Mouse (Mus musculus): ENCODE data around the gene Olfr875.

DNA sequence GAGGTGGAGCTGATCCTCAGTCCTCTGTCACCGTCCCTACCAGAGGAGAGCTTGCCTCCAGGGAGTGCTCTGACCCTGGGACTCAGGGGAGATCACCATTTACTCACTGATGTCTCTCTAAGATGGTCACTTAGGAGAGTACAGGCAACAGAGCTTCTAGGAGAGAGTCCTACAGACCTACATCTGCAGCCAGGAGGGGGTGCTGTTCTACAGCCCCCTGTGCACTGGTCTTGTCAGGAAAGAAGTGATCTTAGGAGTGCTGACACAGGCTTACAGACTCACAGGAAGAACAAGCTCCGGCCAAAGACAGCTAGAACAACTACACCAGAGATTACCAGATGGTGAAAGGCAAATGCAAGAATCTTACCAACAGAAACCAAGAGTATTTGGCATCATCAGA, 9.1 kb upstream of the Olfr875 start:
- no peak for TF ChIP-seq POLR2A (IDR thresholded peaks at IDR 0.05; ENCODE audit: insufficient read length, low read depth)
- no peak for TF ChIP-seq E2F4 (IDR thresholded peaks at IDR 0.05; ENCODE audit: insufficient read depth)
- no peak for TF ChIP-seq USF1 (IDR thresholded peaks at IDR 0.05; ENCODE audit: low read depth)
- TF ChIP-seq MYOD1 (IDR thresholded peaks at IDR 0.05; ENCODE audit: control insufficient read depth in 1 of 3, insufficient read length in 2 of 3, low read depth in 2 of 3): no peak
- TF ChIP-seq MAX (IDR thresholded peaks at IDR 0.05; ENCODE audit: low read depth): no peak
- TF ChIP-seq REST (IDR thresholded peaks at IDR 0.05; ENCODE audit: insufficient read depth, insufficient read length): no peak
- TF ChIP-seq POLR2AphosphoS2 (IDR thresholded peaks at IDR 0.05; ENCODE audit: insufficient read length, low read depth): no peak
- no peak for TF ChIP-seq MYOG (IDR thresholded peaks at IDR 0.05; ENCODE audit: control insufficient read depth in 1 of 3, insufficient read depth in 1 of 3, insufficient read length in 2 of 3, low read depth in 2 of 3)
- no peak for TF ChIP-seq TCF3 (IDR thresholded peaks at IDR 0.05; ENCODE audit: insufficient read length, low read depth)

All from myocyte (in vitro differentiated cells).